Mouse (Mus musculus): ENCODE results near the gene Mei1. TPM values are rescaled to one million over a fixed set of nuclear protein-coding genes. Genes with fewer than 3 reads are reported as not detected.
A peak's percentile ranks its signal among the peaks of the same experiment; 100 is the strongest.

The Mei1 gene
- total and polyA plus RNA-seq, 3 experiments: 0.04 TPM; not detected in 2

DNA sequence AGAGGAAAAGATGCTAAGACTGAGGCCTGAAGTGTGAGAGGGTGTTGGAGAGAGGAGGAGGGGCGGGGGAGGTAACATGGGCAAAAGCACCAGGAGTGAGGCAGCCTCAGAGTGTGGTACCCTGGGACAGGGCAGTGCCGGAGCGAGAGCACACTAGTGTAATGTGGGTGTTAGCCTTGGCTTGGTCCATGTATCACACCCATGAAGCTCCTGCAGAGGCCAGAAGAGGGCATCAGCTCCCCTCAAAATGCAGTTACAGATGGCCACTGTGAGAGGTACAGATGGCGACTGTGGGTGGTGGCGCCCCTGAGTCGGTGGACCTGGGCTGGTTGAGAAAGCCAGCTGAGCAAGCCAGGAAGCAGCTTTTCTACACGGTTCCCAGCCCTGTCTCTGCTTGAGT, 11.4 kb downstream of the Mei1 start:
- no peak overlapping the region for H3K9ac ChIP-seq (ENCODE audit: insufficient read depth, low read depth)
- H3K4me2 ChIP-seq (ENCODE audit: insufficient read depth, low read depth, poor library complexity, severe bottlenecking): no peak overlapping the region; the same call in 1 of the 2 replicates
- H3K4me3 ChIP-seq (replicated peaks in 1 of 3; ENCODE audit: low read depth in 2 of 3, low read length in 2 of 3, poor library complexity in 1 of 3): no peak overlapping the region
- in situ Hi-C loops (cut with MboI; ENCODE audit: low pct_ligation_motif_present, low pct_unique_long_range_greater_than_20kb, low sequenced_read_pairs) (no loop called here), dilution Hi-C loops (cut with MboI; ENCODE audit: extremely low pct_ligation_motif_present, extremely low pct_unique_long_range_greater_than_20kb, low sequenced_read_pairs) (no loop called here)
- H3K4me1 ChIP-seq (ENCODE audit: control insufficient read depth in 1 of 2, insufficient read depth in 2 of 2): peaks cover 3 to 6% of the 10 kb centered on the region in 2 experiments; a peak in 2 of 4 replicates
- H3K79me2 ChIP-seq (replicated peaks; ENCODE audit: control insufficient read depth, extremely low read depth, insufficient read depth, poor library complexity, severe bottlenecking): no peaks in the 10 kb centered on the region
- H3K27ac ChIP-seq (ENCODE audit: insufficient read depth, low read depth): no peak overlapping the region
- no peaks in the 10 kb centered on the region for H3K9me3 ChIP-seq (replicated peaks; ENCODE audit: low read length)
- H3K36me3 ChIP-seq (replicated peaks in 1 of 2; ENCODE audit: control insufficient read depth in 1 of 2, insufficient read depth in 1 of 2, low read length in 1 of 2): no peaks in the 10 kb centered on the region
- peaks cover 35% of the 10 kb centered on the region for H3K27me3 ChIP-seq (replicated peaks)
- DNase-seq (ENCODE audit: extremely low read depth): peak; percentile 63
- TF ChIP-seq RCOR1 (conservative IDR thresholded peaks at IDR 0.05; ENCODE audit: low read depth, low read length): no peak
- peak in 1 of 2 experiments; percentile 96; a peak in 2 of 4 replicates for TF ChIP-seq CTCF (conservative IDR thresholded peaks at IDR 0.05 in 1 of 2, IDR thresholded peaks at IDR 0.05 in 1 of 2; ENCODE audit: low read depth in 2 of 2, low read length in 2 of 2)
- no peak for TF ChIP-seq CHD2 (IDR thresholded peaks at IDR 0.05; ENCODE audit: low read length)
- TF ChIP-seq ELF1 (IDR thresholded peaks at IDR 0.05; ENCODE audit: low read depth, low read length): 0 out of 2 replicates have a peak, but pooled peaks have one; percentile 21
- TF ChIP-seq BHLHE40 (IDR thresholded peaks at IDR 0.05; ENCODE audit: low read depth, low read length): no peak
- TF ChIP-seq PAX5 (IDR thresholded peaks at IDR 0.05; ENCODE audit: low read length): no peak
- TF ChIP-seq UBTF (IDR thresholded peaks at IDR 0.05; ENCODE audit: low read depth, low read length): no peak
- TF ChIP-seq MEF2A (IDR thresholded peaks at IDR 0.05; ENCODE audit: borderline replicate concordance, low read depth, low read length): no peak
- TF ChIP-seq ZC3H11A (IDR thresholded peaks at IDR 0.05; ENCODE audit: low read depth, low read length): peak; percentile 10; the same call in 1 of the 2 replicates
- no peak for TF ChIP-seq NRF1 (IDR thresholded peaks at IDR 0.05; ENCODE audit: low read depth, low read length)
- no peak for TF ChIP-seq MYC (IDR thresholded peaks at IDR 0.05; ENCODE audit: low read depth, low read length)
- TF ChIP-seq NELFE (IDR thresholded peaks at IDR 0.05; ENCODE audit: low read depth, low read length): no peak; the same call in 1 of the 2 replicates
- no peak for TF ChIP-seq POLR2AphosphoS2 (IDR thresholded peaks at IDR 0.05; ENCODE audit: low read depth, low read length)
- TF ChIP-seq IRF4 (IDR thresholded peaks at IDR 0.05; ENCODE audit: low read depth, low read length): peak; percentile 38; the same call in 1 of the 2 replicates
- TF ChIP-seq USF2 (conservative IDR thresholded peaks at IDR 0.05; ENCODE audit: low read depth, low read length): no peak
- TF ChIP-seq SIN3A (IDR thresholded peaks at IDR 0.05; ENCODE audit: low read length): no peak
- no peak for TF ChIP-seq MAX (IDR thresholded peaks at IDR 0.05; ENCODE audit: low read length)
- no peak for TF ChIP-seq JUND (conservative IDR thresholded peaks at IDR 0.05; ENCODE audit: low read depth, low read length)
- TF ChIP-seq POLR2A (IDR thresholded peaks at IDR 0.05; ENCODE audit: low read depth, low read length): no peak
- TF ChIP-seq E2F4 (IDR thresholded peaks at IDR 0.05; ENCODE audit: insufficient replicate concordance, low read depth, low read length): no peak
- no peak for TF ChIP-seq EP300 (IDR thresholded peaks at IDR 0.05; ENCODE audit: low read length)
- TF ChIP-seq RAD21 (IDR thresholded peaks at IDR 0.05; ENCODE audit: low read depth, low read length): peak; percentile 78
- TF ChIP-seq USF1 (IDR thresholded peaks at IDR 0.05; ENCODE audit: low read depth, low read length): no peak
- TF ChIP-seq GABPA (IDR thresholded peaks at IDR 0.05; ENCODE audit: insufficient replicate concordance, low read depth, low read length): no peak
- TF ChIP-seq ZKSCAN1 (IDR thresholded peaks at IDR 0.05; ENCODE audit: borderline replicate concordance, low read depth, low read length): no peak
- 0 out of 2 replicates have a peak, but pooled peaks have one; percentile 33 for TF ChIP-seq TCF12 (IDR thresholded peaks at IDR 0.05; ENCODE audit: low read depth, low read length)
- TF ChIP-seq SMC3 (IDR thresholded peaks at IDR 0.05; ENCODE audit: low read depth, low read length): peak; percentile 72
- no peak for TF ChIP-seq MAFK (IDR thresholded peaks at IDR 0.05; ENCODE audit: insufficient replicate concordance, low read length)
- TF ChIP-seq ZNF384 (IDR thresholded peaks at IDR 0.05; ENCODE audit: low read depth, low read length): no peak
- no peak for TF ChIP-seq ETS1 (conservative IDR thresholded peaks at IDR 0.05; ENCODE audit: low read depth, low read length)
- TF ChIP-seq MXI1 (IDR thresholded peaks at IDR 0.05; ENCODE audit: low read depth, low read length): no peak
- TF ChIP-seq HCFC1 (IDR thresholded peaks at IDR 0.05; ENCODE audit: low read depth, low read length): no peak
- no peak for TF ChIP-seq TBP (conservative IDR thresholded peaks at IDR 0.05; ENCODE audit: low read depth, low read length)
- no peak for TF ChIP-seq KAT2A (IDR thresholded peaks at IDR 0.05; ENCODE audit: insufficient replicate concordance, low read length)
- TF ChIP-seq MAZ (IDR thresholded peaks at IDR 0.05; ENCODE audit: low read depth, low read length): no peak
- no peak for TF ChIP-seq ZMIZ1 (IDR thresholded peaks at IDR 0.05; ENCODE audit: low read depth, low read length)
- no peak for TF ChIP-seq CHD1 (IDR thresholded peaks at IDR 0.05; ENCODE audit: low read depth, low read length)
